Mouse (Mus musculus) hindbrain, embryonic 13.5 days (tissue): ENCODE results near the gene Armc6. TPM values are rescaled to one million over a fixed set of nuclear protein-coding genes. Genes with fewer than 3 reads are reported as not detected.

Experiments
- ATAC-seq: fragments of 200-750 bp; cut with Nextera tagmentation; 2 replicates; pipeline ENCODE4 v1.8.0; 2017; ENCODE audit warnings: moderate TSS enrichment; ENCODE audit not compliant: low FRiP score
- H3K27ac ChIP-seq: fragments of 300-500 bp; sonication (generic); 2 replicates; pipeline ENCODE4 v1.5.1; 2015; ENCODE audit warnings: inconsistent platforms, mild to moderate bottlenecking, moderate library complexity
- H3K27me3 ChIP-seq: fragments of 300-500 bp; sonication (generic); 2 replicates; pipeline ENCODE4 v1.6.1; 2015; ENCODE audit warnings: mild to moderate bottlenecking, inconsistent platforms
- H3K36me3 ChIP-seq: fragments of 300-500 bp; sonication (generic); 2 replicates; pipeline ENCODE4 v1.6.1; 2015; ENCODE audit warnings: mild to moderate bottlenecking, inconsistent platforms
- H3K4me1 ChIP-seq: fragments of 300-500 bp; sonication (generic); replicated peaks from 2 replicates; pipeline ENCODE4 v1.6.1; 2015; ENCODE audit warnings: inconsistent platforms
- H3K4me2 ChIP-seq: fragments of 300-500 bp; sonication (generic); 2 replicates; pipeline ENCODE4 v1.6.1; 2015; ENCODE audit warnings: inconsistent platforms, mild to moderate bottlenecking, moderate library complexity
- H3K4me3 ChIP-seq: fragments of 300-500 bp; sonication (generic); 2 replicates; pipeline ENCODE4 v1.5.1; 2015; ENCODE audit warnings: mild to moderate bottlenecking, inconsistent platforms
- H3K9ac ChIP-seq: fragments of 300-500 bp; sonication (generic); 2 replicates; pipeline ENCODE4 v1.6.1; 2015; ENCODE audit warnings: mild to moderate bottlenecking, inconsistent platforms
- H3K9me3 ChIP-seq: fragments of 300-500 bp; sonication (generic); 2 replicates; pipeline ENCODE4 v1.6.1; 2016; ENCODE audit warnings: inconsistent platforms
- WGBS: fragments of 180-500 bp; shearing (Covaris S2); methylation state at CpG from one replicate; pipeline ENCODE4 v1.1.7; 2015; 5-methylcytosine and 5-hydroxymethylcytosine counted together
- polyA plus RNA-seq: library from polyadenylated mRNA; unstranded; fragments of >200 nt; fragmentation: Nextera tagmentation; extraction: Ambion mirVana; gene quantifications from 2 replicates; pipeline ENCODE4 v1.2.1, GENCODE M21; 2015

Gene Armc6
- polyA plus RNA-seq, 1 experiment from 2014 or later: 79.1 TPM

- Histone ChIP-seq H3K4me1 (peaks cover 4% of the 10 kb centered on the region; the same call in 1 of the 2 replicates), H3K9ac (0 out of 2 replicates have a peak overlapping the region, but pooled peaks have one; percentile 43), H3K27me3 (no peaks in the 10 kb centered on the region), H3K27ac (no peak overlapping the region), H3K36me3 (peaks cover 54% of the 10 kb centered on the region), H3K4me2 (no peak overlapping the region), H3K9me3 (no peaks in the 10 kb centered on the region), H3K4me3 (no peak overlapping the region)
- ATAC-seq: 0 out of 2 replicates have a peak, but pooled peaks have one; percentile 9
- WGBS: 86% methylated on average over 16 of the region's 16 CpGs
Observed at GRCm38 (mm10) chr8:70181212-70181902, 52.9 kb downstream of the Armc6 start.

GRCm38 (mm10) chr8:70179082-70179481 is 55.2 kb downstream of the Armc6 start:
- H3K9ac ChIP-seq: no peak overlapping the region
- WGBS: 96% methylated on average over 4 of the region's 4 CpGs

GRCm38 (mm10) chr8:70178231-70178630 is 56.0 kb downstream of the Armc6 start:
- Histone ChIP-seq H3K9me3 (no peaks in the 10 kb centered on the region), H3K9ac (no peak overlapping the region), H3K4me3 (no peak overlapping the region), H3K36me3 (peaks cover 53% of the 10 kb centered on the region), H3K4me2 (no peak overlapping the region), H3K4me1 (peaks cover 17% of the 10 kb centered on the region), H3K27me3 (no peaks in the 10 kb centered on the region), H3K27ac (no peak overlapping the region)
- 88% methylated on average over 2 of the region's 2 CpGs for WGBS
- no peak for ATAC-seq

More at GRCm38 (mm10) chr8:70179082-70179481, 55.2 kb downstream of the Armc6 start:
- no peak overlapping the region for H3K4me2 ChIP-seq
- ATAC-seq: no peak
- no peaks in the 10 kb centered on the region for H3K27me3 ChIP-seq
- H3K9me3 ChIP-seq: no peaks in the 10 kb centered on the region
- H3K4me3 ChIP-seq: no peak overlapping the region
- no peak overlapping the region for H3K27ac ChIP-seq
- H3K36me3 ChIP-seq: peaks cover 54% of the 10 kb centered on the region
- H3K4me1 ChIP-seq: peaks cover 8% of the 10 kb centered on the region

GRCm38 (mm10) chr8:70174079-70174478 is 60.2 kb downstream of the Armc6 start:
- WGBS: 91% methylated on average over 7 of the region's 7 CpGs
- Histone ChIP-seq H3K36me3 (peaks cover 20% of the 10 kb centered on the region), H3K9ac (peak overlapping the region; percentile 35), H3K9me3 (no peaks in the 10 kb centered on the region), H3K27ac (no peak overlapping the region), H3K4me3 (no peak overlapping the region), H3K27me3 (0 out of 2 replicates have a peak, but pooled peaks cover 2% of the 10 kb centered on the region), H3K4me1 (peaks cover 28% of the 10 kb centered on the region), H3K4me2 (no peak overlapping the region)
- no peak for ATAC-seq

GRCm38 (mm10) chr8:70173320-70173719 is 60.9 kb downstream of the Armc6 start:
- no peaks in the 10 kb centered on the region for H3K9me3 ChIP-seq
- no peak for ATAC-seq
- peaks cover 28% of the 10 kb centered on the region for H3K4me1 ChIP-seq
- H3K4me3 ChIP-seq: peak overlapping the region; percentile 66; the same call in 1 of the 2 replicates
- 0 out of 2 replicates have a peak, but pooled peaks cover 4% of the 10 kb centered on the region for H3K27me3 ChIP-seq
- 85% methylated on average over 5 of the region's 5 CpGs for WGBS
- peaks cover 15% of the 10 kb centered on the region for H3K36me3 ChIP-seq
- no peak overlapping the region for H3K27ac ChIP-seq
- H3K4me2 ChIP-seq: peak overlapping the region; percentile 56
- H3K9ac ChIP-seq: peak overlapping the region; percentile 78

- H3K9me3 ChIP-seq: no peaks in the 10 kb centered on the region
- peaks cover 6% of the 10 kb centered on the region for H3K36me3 ChIP-seq
- peak; percentile 95 for ATAC-seq
- H3K4me1 ChIP-seq: peaks cover 28% of the 10 kb centered on the region
- peak within 1 kb of the TSS; percentile 66 for H3K4me3 ChIP-seq
- H3K9ac ChIP-seq: peak within 1 kb of the TSS; percentile 78
- 2% methylated on average over 27 of the region's 27 CpGs for WGBS
- peak within 1 kb of the TSS; percentile 69 for H3K27ac ChIP-seq
- peak within 1 kb of the TSS; percentile 56 for H3K4me2 ChIP-seq
- peaks cover 13% of the 10 kb centered on the region; the same call in 1 of the 2 replicates for H3K27me3 ChIP-seq
Observed at GRCm38 (mm10) chr8:70172043-70172681, 62.1 kb downstream of the Armc6 start, which contains the start of gene Tmem161a. Gene Tmem161a (plus strand): TSS chr8:70172356.

- Histone ChIP-seq H3K4me1 (peaks cover 35% of the 10 kb centered on the region), H3K27me3 (peaks cover 16% of the 10 kb centered on the region; the same call in 1 of the 2 replicates), H3K4me3 (no peak overlapping the region), H3K27ac (no peak overlapping the region), H3K9me3 (no peaks in the 10 kb centered on the region), H3K9ac (no peak overlapping the region), H3K4me2 (no peak overlapping the region), H3K36me3 (no peaks in the 10 kb centered on the region; the same call in none of the 2 replicates)
- no peak for ATAC-seq
- 90% methylated on average over 7 of the region's 7 CpGs for WGBS
Observed at GRCm38 (mm10) chr8:70171240-70171639, 63.0 kb downstream of the Armc6 start.

- no peak overlapping the region for H3K9ac ChIP-seq
- H3K36me3 ChIP-seq: no peaks in the 10 kb centered on the region; the same call in none of the 2 replicates
- ATAC-seq: no peak
- H3K9me3 ChIP-seq: no peaks in the 10 kb centered on the region
- peaks cover 35% of the 10 kb centered on the region for H3K4me1 ChIP-seq
- no peak overlapping the region for H3K4me3 ChIP-seq
- H3K27me3 ChIP-seq: peaks cover 21% of the 10 kb centered on the region
- H3K27ac ChIP-seq: no peak overlapping the region
- no peak overlapping the region for H3K4me2 ChIP-seq
- 67% methylated on average over 3 of the region's 3 CpGs for WGBS
Observed at GRCm38 (mm10) chr8:70170748-70171147, 63.5 kb downstream of the Armc6 start.

Other genes starting within 250 kb of the Armc6 start
- 25.0 and 26.6 TPM in 2 replicates for gene Gatad2a, start 238.1 kb downstream of the Armc6 start, polyA plus RNA-seq
- gene Mau2, start 191.7 kb downstream of the Armc6 start, polyA plus RNA-seq: 72.0 and 80.7 TPM in 2 replicates
- 61.0 and 68.6 TPM in 2 replicates for gene Sugp1, start 191.7 kb downstream of the Armc6 start, polyA plus RNA-seq
- gene Tm6sf2, start 161.5 kb downstream of the Armc6 start, polyA plus RNA-seq: 1.9 TPM in 2 replicates
- 0.39 and 0.75 TPM in 2 replicates for gene Hapln4, start 151.0 kb downstream of the Armc6 start, polyA plus RNA-seq
- gene Ncan, start 113.6 kb downstream of the Armc6 start, polyA plus RNA-seq: 128 and 135 TPM in 2 replicates
- 32.6 and 36.4 TPM in 2 replicates for gene Nr2c2ap, start 103.1 kb downstream of the Armc6 start, polyA plus RNA-seq
- 12.5 and 14.3 TPM in 2 replicates for gene Rfxank, start 95.3 kb downstream of the Armc6 start, polyA plus RNA-seq
- 53.6 and 58.2 TPM in 2 replicates for gene Borcs8, start 95.0 kb downstream of the Armc6 start, polyA plus RNA-seq
- gene Mef2b, start 94.8 kb downstream of the Armc6 start, polyA plus RNA-seq: 0.40 TPM in 2 replicates
- gene Tmem161a, start 62.1 kb downstream of the Armc6 start, polyA plus RNA-seq: 44.3 and 52.3 TPM in 2 replicates
- 5.3 and 5.4 TPM in 2 replicates for gene Slc25a42, start 22.2 kb downstream of the Armc6 start, polyA plus RNA-seq
- gene Sugp2, start 240 bp downstream of the Armc6 start, polyA plus RNA-seq: 72.1 and 81.8 TPM in 2 replicates
- gene Homer3, start 48.4 kb upstream of the Armc6 start, polyA plus RNA-seq: 47.0 TPM in 2 replicates
- gene Ddx49, start 68.0 kb upstream of the Armc6 start, polyA plus RNA-seq: 45.8 and 50.9 TPM in 2 replicates
- 275 and 288 TPM in 2 replicates for gene Cope, start 68.1 kb upstream of the Armc6 start, polyA plus RNA-seq
- 24.5 and 25.1 TPM in 2 replicates for gene Cers1, start 81.3 kb upstream of the Armc6 start, polyA plus RNA-seq
- gene Gdf1, start 95.4 kb upstream of the Armc6 start, polyA plus RNA-seq: 1.2 and 2.6 TPM in 2 replicates
- 14.4 and 15.9 TPM in 2 replicates for gene Upf1, start 118.8 kb upstream of the Armc6 start, polyA plus RNA-seq
- 0.14 and 0.96 TPM in 2 replicates for gene Comp, start 139.1 kb upstream of the Armc6 start, polyA plus RNA-seq
- 35.6 and 37.6 TPM in 2 replicates for gene Crtc1, start 205.1 kb upstream of the Armc6 start, polyA plus RNA-seq
- 24.3 and 25.8 TPM in 2 replicates for gene Klhl26, start 242.5 kb upstream of the Armc6 start, polyA plus RNA-seq